Mouse (Mus musculus): ENCODE measurements around the gene Olfr741.

- no peak for TF ChIP-seq POLR2A (IDR thresholded peaks at IDR 0.05; ENCODE audit: extremely low read depth, insufficient read depth, low read length)
- TF ChIP-seq CTCF (IDR thresholded peaks at IDR 0.05; ENCODE audit: extremely low read depth, insufficient read depth, low read length): no peak
These were observed 5.9 kb downstream of the Olfr741 start for GRCm38 (mm10) chr14:50478406-50478805.
